Mouse (Mus musculus) neural tube, embryonic 11.5 days (tissue): Measurements from ENCODE around the gene Lypd6b. TPM values are rescaled to one million over a fixed set of nuclear protein-coding genes. Genes with fewer than 3 reads are reported as not detected.

Experiments
- ATAC-seq: fragments of 200-750 bp; cut with Nextera tagmentation; 2 replicates; pipeline ENCODE4 v1.8.0; 2017; ENCODE audit warnings: moderate number of reproducible peaks, mild to moderate bottlenecking, moderate TSS enrichment, moderate library complexity; ENCODE audit not compliant: insufficient read depth, low FRiP score, low TSS enrichment
- DNase-seq: peaks from one replicate; pipeline ENCODE4 v3.0.0-alpha.2; 2015; ENCODE audit warnings: low spot score
- H3K27ac ChIP-seq: fragments of 300-500 bp; sonication (generic); 2 replicates; pipeline ENCODE4 v1.5.1; 2014; ENCODE audit warnings: low read depth, mild to moderate bottlenecking, low read length
- H3K27me3 ChIP-seq: fragments of 300-500 bp; sonication (generic); 2 replicates; pipeline ENCODE4 v1.6.1; 2014; ENCODE audit warnings: mild to moderate bottlenecking, low read length, mixed read lengths; ENCODE audit not compliant: control insufficient read depth, insufficient read depth
- H3K36me3 ChIP-seq: fragments of 300-500 bp; sonication (generic); 2 replicates; pipeline ENCODE4 v1.6.1; 2014; ENCODE audit warnings: mild to moderate bottlenecking, low read length, moderate library complexity, mixed read lengths; ENCODE audit not compliant: control insufficient read depth, insufficient read depth
- H3K4me1 ChIP-seq: fragments of 300-500 bp; sonication (generic); 2 replicates; pipeline ENCODE4 v1.6.1; 2014; ENCODE audit warnings: low read length, mixed read lengths; ENCODE audit not compliant: control insufficient read depth, insufficient read depth
- H3K4me2 ChIP-seq: fragments of 300-500 bp; sonication (generic); 2 replicates; pipeline ENCODE4 v1.6.1; 2014; ENCODE audit warnings: low read depth, mild to moderate bottlenecking, moderate library complexity
- H3K4me3 ChIP-seq: fragments of 300-500 bp; sonication (generic); 2 replicates; pipeline ENCODE4 v1.5.1; 2014; ENCODE audit warnings: low read depth, low read length
- H3K9ac ChIP-seq: fragments of 300-500 bp; sonication (generic); 2 replicates; pipeline ENCODE4 v1.6.1; 2014; ENCODE audit warnings: mild to moderate bottlenecking, low read length
- H3K9me3 ChIP-seq: fragments of 300-500 bp; sonication (generic); 2 replicates; pipeline ENCODE4 v1.6.1; 2016; ENCODE audit warnings: low read length; ENCODE audit not compliant: control insufficient read depth
- WGBS: fragments of 180-500 bp; shearing (Covaris S2); extraction: QIAGEN DNeasy Blood & Tissue Kit; methylation state at CpG from one replicate; pipeline ENCODE4 v1.1.7; 2014; 5-methylcytosine and 5-hydroxymethylcytosine counted together
- polyA plus RNA-seq: library from polyadenylated mRNA; unstranded; fragments of >200 nt; fragmentation: Nextera tagmentation; extraction: Ambion mirVana; gene quantifications from 2 replicates; pipeline ENCODE4 v1.2.1, GENCODE M21; 2014

The Lypd6b gene
- polyA plus RNA-seq, 1 experiment from 2014 or later: 1.3 TPM

GRCm38 (mm10) chr2:49757616-49758015 lies 29.9 kb upstream of the Lypd6b start:
- Histone ChIP-seq H3K9ac (no peak overlapping the region), H3K27me3 (no peaks in the 10 kb centered on the region), H3K4me3 (no peak overlapping the region), H3K36me3 (peaks cover 13% of the 10 kb centered on the region), H3K27ac (no peak overlapping the region), H3K4me2 (no peak overlapping the region), H3K9me3 (no peaks in the 10 kb centered on the region), H3K4me1 (no peaks in the 10 kb centered on the region)
- no peak for DNase-seq
- 97% methylated on average over 7 of the region's 7 CpGs for WGBS
- ATAC-seq: no peak

- H3K4me2 ChIP-seq: no peak overlapping the region
- peaks cover 2% of the 10 kb centered on the region for H3K36me3 ChIP-seq
- H3K9ac ChIP-seq: no peak overlapping the region
- H3K4me1 ChIP-seq: no peaks in the 10 kb centered on the region
- H3K27me3 ChIP-seq: no peaks in the 10 kb centered on the region
- 51% methylated on average over 7 of the region's 7 CpGs for WGBS
- DNase-seq (peak; percentile 69), ATAC-seq (peak; percentile 77)
- H3K4me3 ChIP-seq: no peak overlapping the region
- no peaks in the 10 kb centered on the region for H3K9me3 ChIP-seq
- no peak overlapping the region for H3K27ac ChIP-seq
These were observed 23.0 kb upstream of the Lypd6b start for GRCm38 (mm10) chr2:49764331-49764946.

GRCm38 (mm10) chr2:49768916-49769315 lies 18.6 kb upstream of the Lypd6b start:
- H3K27ac ChIP-seq: no peak overlapping the region
- no peak for DNase-seq
- no peaks in the 10 kb centered on the region for H3K27me3 ChIP-seq
- no peak overlapping the region for H3K4me2 ChIP-seq
- 87% methylated on average over 2 of the region's 2 CpGs for WGBS
- no peaks in the 10 kb centered on the region for H3K9me3 ChIP-seq
- no peak overlapping the region for H3K9ac ChIP-seq
- no peak for ATAC-seq
- H3K36me3 ChIP-seq: peaks cover 3% of the 10 kb centered on the region
- no peaks in the 10 kb centered on the region for H3K4me1 ChIP-seq
- H3K4me3 ChIP-seq: no peak overlapping the region

- Histone ChIP-seq H3K27me3 (no peaks in the 10 kb centered on the region), H3K4me3 (no peak overlapping the region), H3K4me1 (no peaks in the 10 kb centered on the region), H3K27ac (no peak overlapping the region), H3K9ac (no peak overlapping the region), H3K9me3 (no peaks in the 10 kb centered on the region), H3K36me3 (peaks cover 3% of the 10 kb centered on the region), H3K4me2 (no peak overlapping the region)
- no peak for DNase-seq
- 68% methylated on average over 5 of the region's 5 CpGs for WGBS
- no peak for ATAC-seq
These were observed 17.0 kb upstream of the Lypd6b start for GRCm38 (mm10) chr2:49770440-49770839.

- Histone ChIP-seq H3K4me1 (no peaks in the 10 kb centered on the region), H3K36me3 (peaks cover 3% of the 10 kb centered on the region), H3K4me2 (no peak overlapping the region), H3K4me3 (no peak overlapping the region), H3K27ac (no peak overlapping the region), H3K9me3 (no peaks in the 10 kb centered on the region), H3K9ac (no peak overlapping the region), H3K27me3 (no peaks in the 10 kb centered on the region)
- no peak for ATAC-seq
- no peak for DNase-seq
- WGBS: 70% methylated on average over 11 of the region's 11 CpGs
These were observed 16.3 kb upstream of the Lypd6b start for GRCm38 (mm10) chr2:49771172-49771571.

GRCm38 (mm10) chr2:49773194-49773931 lies 14.1 kb upstream of the Lypd6b start:
- H3K9me3 ChIP-seq: no peaks in the 10 kb centered on the region
- no peak overlapping the region for H3K4me2 ChIP-seq
- H3K27me3 ChIP-seq: no peaks in the 10 kb centered on the region
- H3K4me1 ChIP-seq: no peaks in the 10 kb centered on the region
- ATAC-seq (no peak), DNase-seq (no peak)
- H3K9ac ChIP-seq: no peak overlapping the region
- H3K36me3 ChIP-seq: peaks cover 3% of the 10 kb centered on the region
- H3K27ac ChIP-seq: no peak overlapping the region
- WGBS: 88% methylated on average over 10 of the region's 10 CpGs
- H3K4me3 ChIP-seq: no peak overlapping the region

GRCm38 (mm10) chr2:49774180-49774579 lies 13.3 kb upstream of the Lypd6b start:
- DNase-seq (no peak), ATAC-seq (no peak)
- H3K9me3 ChIP-seq: no peaks in the 10 kb centered on the region
- H3K4me2 ChIP-seq: no peak overlapping the region
- peaks cover 3% of the 10 kb centered on the region for H3K36me3 ChIP-seq
- no peaks in the 10 kb centered on the region for H3K27me3 ChIP-seq
- no peak overlapping the region for H3K4me3 ChIP-seq
- H3K4me1 ChIP-seq: no peaks in the 10 kb centered on the region
- H3K9ac ChIP-seq: no peak overlapping the region
- H3K27ac ChIP-seq: no peak overlapping the region

- no peak for ATAC-seq
- no peak for DNase-seq
- Histone ChIP-seq H3K27ac (no peak overlapping the region), H3K4me3 (no peak overlapping the region), H3K4me2 (no peak overlapping the region), H3K9me3 (no peaks in the 10 kb centered on the region), H3K4me1 (no peaks in the 10 kb centered on the region), H3K36me3 (no peaks in the 10 kb centered on the region; the same call in 1 of the 2 replicates), H3K9ac (no peak overlapping the region), H3K27me3 (no peaks in the 10 kb centered on the region)
- whole genome bisulfite sequencing: 89% methylated on average over 4 of the region's 4 CpGs
These were observed 12.3 kb upstream of the Lypd6b start for GRCm38 (mm10) chr2:49775187-49775586.

GRCm38 (mm10) chr2:49775735-49776134 lies 11.8 kb upstream of the Lypd6b start:
- H3K36me3 ChIP-seq: no peaks in the 10 kb centered on the region; the same call in 1 of the 2 replicates
- no peaks in the 10 kb centered on the region for H3K9me3 ChIP-seq
- no peak overlapping the region for H3K27ac ChIP-seq
- no peak for DNase-seq
- H3K4me1 ChIP-seq: no peaks in the 10 kb centered on the region
- no peaks in the 10 kb centered on the region for H3K27me3 ChIP-seq
- no peak overlapping the region for H3K4me2 ChIP-seq
- H3K4me3 ChIP-seq: no peak overlapping the region
- no peak overlapping the region for H3K9ac ChIP-seq
- ATAC-seq: no peak
